Mouse (Mus musculus) midbrain, embryonic 10.5 days (tissue): Measurements from ENCODE around the gene Methig1. TPM values are rescaled to one million over a fixed set of nuclear protein-coding genes. Genes with fewer than 3 reads are reported as not detected.
"Not testable (repeated sequence)": the region's sequence is repeated elsewhere in the genome, so short reads cannot be mapped to it uniquely, and the experiment has no call there.

ENCODE experiments used
- DNase-seq: peaks from one replicate; pipeline ENCODE4 v3.0.0-alpha.2; 2017; ENCODE audit warnings: low spot score
- H3K27ac ChIP-seq: fragments of 300-500 bp; sonication (generic); replicated peaks from 2 replicates; pipeline ENCODE4 v1.5.1; 2016; ENCODE audit warnings: mild to moderate bottlenecking
- H3K27me3 ChIP-seq: fragments of 300-500 bp; sonication (generic); 2 replicates; pipeline ENCODE4 v1.6.1; 2016; ENCODE audit warnings: low read depth, mild to moderate bottlenecking; ENCODE audit not compliant: poor library complexity, severe bottlenecking
- H3K36me3 ChIP-seq: fragments of 300-500 bp; sonication (generic); 2 replicates; pipeline ENCODE4 v1.6.1; 2016; ENCODE audit warnings: mild to moderate bottlenecking, moderate library complexity
- H3K4me1 ChIP-seq: fragments of 300-500 bp; sonication (generic); 2 replicates; pipeline ENCODE4 v1.6.1; 2016
- H3K4me3 ChIP-seq: fragments of 300-500 bp; sonication (generic); 2 replicates; pipeline ENCODE4 v1.5.1; 2016; ENCODE audit warnings: mild to moderate bottlenecking, moderate library complexity
- H3K9me3 ChIP-seq: fragments of 300-500 bp; sonication (generic); replicated peaks from 2 replicates; pipeline ENCODE4 v1.6.1; 2016; ENCODE audit warnings: mild to moderate bottlenecking
- WGBS: fragments of 180-500 bp; shearing (Covaris S2); methylation state at CpG from one replicate; pipeline ENCODE4 v1.1.7; 2016; 5-methylcytosine and 5-hydroxymethylcytosine counted together
- polyA plus RNA-seq: library from polyadenylated mRNA; unstranded; fragments of >200 nt; fragmentation: Nextera tagmentation; extraction: Ambion mirVana; gene quantifications from 2 replicates; pipeline ENCODE4 v1.2.1, GENCODE M21; 2016

Methig1 gene
- polyA plus RNA-seq, 1 experiment from 2014 or later, result not detected

DNA sequence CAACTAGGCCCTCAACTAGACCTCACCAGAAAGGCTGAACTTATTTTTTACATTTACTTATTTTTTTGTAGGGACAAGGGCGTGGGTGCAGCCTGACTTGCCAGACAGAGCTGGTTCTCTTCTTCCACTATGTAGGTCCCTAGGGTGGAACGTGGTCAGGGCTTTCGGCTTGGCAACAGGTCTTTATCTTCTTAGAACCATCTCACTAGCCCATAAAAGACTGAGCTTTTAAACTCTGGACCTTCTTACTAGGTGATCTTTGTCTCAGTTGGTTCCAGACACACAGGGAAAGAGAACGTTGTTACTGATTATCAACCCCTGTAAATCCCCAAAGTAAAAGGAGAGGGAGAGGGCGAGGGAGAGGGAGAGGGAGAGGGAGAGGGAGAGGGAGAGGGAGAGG is 60.4 kb downstream of the Methig1 start:
- Histone ChIP-seq H3K27me3 (no peaks in the 10 kb centered on the region), H3K4me3 (no peak overlapping the region), H3K36me3 (peaks cover 38% of the 10 kb centered on the region), H3K9me3 (no peaks in the 10 kb centered on the region), H3K4me1 (0 out of 2 replicates have a peak, but pooled peaks cover 3% of the 10 kb centered on the region), H3K27ac (no peak overlapping the region)
- no peak for DNase-seq
- 80% methylated on average over 4 of the region's 5 CpGs for WGBS

GRCm38 (mm10) chr15:100414011-100414410 is 61.1 kb downstream of the Methig1 start:
- H3K27ac ChIP-seq, result no peak overlapping the region
- WGBS, result 77% methylated on average over 4 of the region's 4 CpGs
- no peak overlapping the region for H3K4me3 ChIP-seq
- H3K9me3 ChIP-seq, result no peaks in the 10 kb centered on the region
- no peaks in the 10 kb centered on the region for H3K27me3 ChIP-seq
- H3K36me3 ChIP-seq, result peaks cover 31% of the 10 kb centered on the region
- no peak for DNase-seq
- 0 out of 2 replicates have a peak, but pooled peaks cover 3% of the 10 kb centered on the region for H3K4me1 ChIP-seq

- WGBS, result 94% methylated on average over 13 of the region's 13 CpGs
- Histone ChIP-seq H3K9me3 (no peaks in the 10 kb centered on the region), H3K4me3 (no peak overlapping the region), H3K4me1 (peaks cover 10% of the 10 kb centered on the region), H3K27me3 (no peaks in the 10 kb centered on the region), H3K36me3 (peaks cover 22% of the 10 kb centered on the region), H3K27ac (no peak overlapping the region)
- DNase-seq, result no peak
These were observed 62.0 kb downstream of the Methig1 start for GRCm38 (mm10) chr15:100414942-100415341.

- WGBS, result 94% methylated on average over 8 of the region's 8 CpGs
- no peak overlapping the region for H3K4me3 ChIP-seq
- no peak for DNase-seq
- peaks cover 14% of the 10 kb centered on the region for H3K36me3 ChIP-seq
- H3K27me3 ChIP-seq, result no peaks in the 10 kb centered on the region
- peaks cover 17% of the 10 kb centered on the region for H3K4me1 ChIP-seq
- no peaks in the 10 kb centered on the region for H3K9me3 ChIP-seq
- H3K27ac ChIP-seq, result no peak overlapping the region
These were observed 62.7 kb downstream of the Methig1 start for GRCm38 (mm10) chr15:100415684-100416083.

DNA sequence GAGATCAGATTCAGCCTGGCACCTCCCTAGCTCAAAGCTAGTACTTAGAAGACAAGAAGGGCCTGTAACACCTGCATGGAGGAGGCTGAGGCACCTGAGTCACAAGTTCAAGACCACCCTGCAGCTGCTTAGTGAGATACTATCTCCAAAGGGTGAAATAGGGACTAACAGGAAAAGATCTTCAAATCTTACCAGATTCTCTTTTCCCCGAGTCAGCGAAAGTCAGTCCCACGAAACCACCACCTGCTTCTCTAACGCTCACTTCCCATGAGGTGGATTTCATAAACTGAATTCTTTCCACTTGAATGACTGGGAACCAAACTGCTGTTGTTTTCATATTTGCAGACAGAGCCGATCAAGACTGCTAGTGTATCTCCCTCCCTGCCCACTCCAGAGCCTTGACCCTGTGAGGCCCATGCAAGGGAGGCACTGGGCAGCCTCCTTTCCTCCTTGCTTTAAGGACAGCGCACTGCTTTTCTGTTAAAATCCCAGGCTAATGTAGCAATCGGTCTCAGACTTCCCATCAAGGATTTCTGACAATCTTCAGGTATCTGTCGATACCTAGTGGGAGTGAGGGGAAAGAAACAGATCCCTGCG is 65.0 kb downstream of the Methig1 start:
- Histone ChIP-seq H3K27me3 (no peaks in the 10 kb centered on the region), H3K27ac (no peak overlapping the region), H3K36me3 (peaks cover 3% of the 10 kb centered on the region; the same call in 1 of the 2 replicates), H3K4me1 (peaks cover 35% of the 10 kb centered on the region), H3K4me3 (no peak overlapping the region), H3K9me3 (no peaks in the 10 kb centered on the region)
- 91% methylated on average over 9 of the region's 9 CpGs for WGBS
- no peak for DNase-seq

DNA sequence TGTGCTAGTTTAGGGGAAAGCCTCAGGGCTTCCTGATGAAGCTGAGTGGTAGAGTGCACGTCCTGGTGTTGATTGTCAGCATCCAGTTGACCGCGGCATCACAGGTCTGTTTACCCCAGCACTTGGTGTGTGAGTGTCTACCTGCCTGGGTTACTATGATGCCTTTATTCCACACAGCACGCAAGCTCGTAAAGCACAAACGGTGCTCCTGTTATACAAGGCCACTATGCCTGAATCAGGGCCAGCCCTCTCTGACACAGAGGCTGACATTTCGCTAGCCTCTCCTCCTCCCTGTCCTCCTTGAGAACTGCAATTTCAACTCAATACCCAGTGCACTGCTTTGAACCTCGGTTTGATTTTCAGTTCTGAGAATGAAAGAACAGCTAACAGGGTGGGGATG is 66.4 kb downstream of the Methig1 start:
- 83% methylated on average over 8 of the region's 8 CpGs for WGBS
- peaks cover 3% of the 10 kb centered on the region; the same call in 1 of the 2 replicates for H3K36me3 ChIP-seq
- H3K27me3 ChIP-seq, result peaks cover 12% of the 10 kb centered on the region
- peaks cover 47% of the 10 kb centered on the region for H3K4me1 ChIP-seq
- no peak for DNase-seq
- peak overlapping the region; percentile 13; the same call in 1 of the 2 replicates for H3K27ac ChIP-seq
- no peaks in the 10 kb centered on the region for H3K9me3 ChIP-seq
- no peak overlapping the region for H3K4me3 ChIP-seq

DNA sequence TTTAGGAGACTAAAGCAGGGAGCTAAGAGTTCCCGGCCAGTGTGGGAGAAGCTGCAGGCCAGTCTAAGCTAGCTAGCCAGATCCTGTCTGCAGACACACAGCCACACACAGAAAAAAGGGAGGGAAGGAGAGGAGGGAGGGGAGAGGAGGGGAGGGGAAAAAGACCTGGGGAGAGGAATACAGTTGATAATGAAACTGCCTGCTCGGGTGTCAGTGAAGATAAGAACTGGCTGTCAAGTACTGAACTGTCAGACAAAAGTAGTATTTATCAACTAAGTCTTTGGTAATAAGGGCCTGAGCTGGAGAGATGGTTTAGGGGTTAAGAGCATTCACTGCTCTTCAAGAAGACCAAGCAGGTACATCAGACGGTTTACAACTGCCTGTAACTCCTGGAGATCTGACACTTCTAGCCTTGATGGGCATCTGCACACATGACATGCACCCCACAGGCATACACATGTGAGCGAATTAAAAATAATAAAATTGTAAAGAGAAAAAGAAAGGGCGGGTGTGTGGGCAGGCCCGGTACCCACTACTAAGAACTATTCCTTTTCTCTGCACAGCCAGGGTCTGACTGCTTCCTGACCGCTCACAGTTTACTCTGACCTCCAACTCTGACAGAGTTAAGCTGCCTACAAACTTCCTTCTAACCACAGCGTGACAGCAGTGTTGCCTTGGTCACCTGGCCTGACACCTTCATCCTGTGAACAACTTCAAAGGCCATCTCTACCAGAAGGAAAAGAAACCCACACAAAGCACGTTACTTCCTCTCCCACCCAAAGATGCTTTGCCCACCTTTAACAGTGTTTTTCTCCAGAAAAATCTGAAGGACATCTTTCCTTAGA is 67.2 kb downstream of the Methig1 start:
- Histone ChIP-seq H3K27me3 (peaks cover 20% of the 10 kb centered on the region), H3K36me3 (peaks cover 3% of the 10 kb centered on the region; the same call in 1 of the 2 replicates), H3K27ac (0 out of 2 replicates have a peak overlapping the region, but pooled peaks have one; percentile 13), H3K4me3 (no peak overlapping the region), H3K9me3 (no peaks in the 10 kb centered on the region), H3K4me1 (peaks cover 47% of the 10 kb centered on the region)
- DNase-seq, result no peak
- WGBS, result 77% methylated on average over 9 of the region's 9 CpGs

- H3K36me3 ChIP-seq, result no peaks in the 10 kb centered on the region
- WGBS, result 57% methylated on average over 8 of the region's 8 CpGs
- H3K4me1 ChIP-seq, result peaks cover 47% of the 10 kb centered on the region
- no peak for DNase-seq
- H3K9me3 ChIP-seq, result no peaks in the 10 kb centered on the region
- peaks cover 31% of the 10 kb centered on the region for H3K27me3 ChIP-seq
- H3K27ac ChIP-seq, result no peak overlapping the region
- H3K4me3 ChIP-seq, result peak overlapping the region; percentile 88
These were observed 68.3 kb downstream of the Methig1 start for GRCm38 (mm10) chr15:100421059-100421757.

DNA sequence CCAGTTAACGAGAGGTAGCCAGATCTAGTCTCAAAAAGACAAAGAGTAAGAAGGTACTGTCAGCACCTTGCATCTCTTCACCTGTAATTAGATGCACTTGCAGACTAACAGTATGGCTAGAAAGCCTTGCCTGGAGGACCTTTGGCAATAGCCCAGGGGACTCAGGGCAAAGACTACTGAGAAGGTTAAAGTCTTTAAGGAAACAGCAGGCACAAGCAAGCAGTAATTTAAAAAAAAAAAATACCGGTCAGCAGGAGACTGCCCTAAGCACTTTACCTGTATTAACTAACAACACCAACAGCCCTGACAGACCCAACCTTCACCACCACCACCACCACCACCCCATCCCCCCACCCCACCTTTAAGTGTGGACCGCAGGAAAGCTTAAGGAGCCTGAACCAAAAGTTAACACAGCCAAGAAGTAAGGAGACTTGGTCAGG is 68.8 kb downstream of the Methig1 start, which contains the start of gene Gm5475:
Gene Gm5475 (plus strand): TSS at position 390 of the 440 bp plus-strand sequence.
- H3K4me1 ChIP-seq, result peaks cover 47% of the 10 kb centered on the region
- not testable (repeated sequence) for H3K36me3 ChIP-seq, DNase-seq, H3K9me3 ChIP-seq
- 28% methylated on average over 3 of the region's 3 CpGs for WGBS
- peak within 1 kb of the TSS; percentile 92 for H3K27ac ChIP-seq
- H3K27me3 ChIP-seq, result peaks cover 35% of the 10 kb centered on the region
- H3K4me3 ChIP-seq, result peak within 1 kb of the TSS; percentile 88

GRCm38 (mm10) chr15:100422476-100422875 is 69.5 kb downstream of the Methig1 start:
- H3K4me1 ChIP-seq, result peaks cover 47% of the 10 kb centered on the region
- H3K9me3 ChIP-seq, result no peaks in the 10 kb centered on the region
- H3K4me3 ChIP-seq, result peak overlapping the region; percentile 88
- peak overlapping the region; percentile 92 for H3K27ac ChIP-seq
- 0% methylated on average over 44 of the region's 44 CpGs for WGBS
- DNase-seq, result no peak
- H3K27me3 ChIP-seq, result peaks cover 35% of the 10 kb centered on the region
- no peaks in the 10 kb centered on the region for H3K36me3 ChIP-seq

- H3K36me3 ChIP-seq, result no peaks in the 10 kb centered on the region
- WGBS, result 1% methylated on average over 63 of the region's 65 CpGs
- H3K9me3 ChIP-seq, result no peaks in the 10 kb centered on the region
- DNase-seq, result peak; percentile 98
- peaks cover 45% of the 10 kb centered on the region for H3K4me1 ChIP-seq
- H3K27ac ChIP-seq, result peak overlapping the region; percentile 92
- peak overlapping the region; percentile 88 for H3K4me3 ChIP-seq
- H3K27me3 ChIP-seq, result peaks cover 35% of the 10 kb centered on the region
These were observed 70.2 kb downstream of the Methig1 start for GRCm38 (mm10) chr15:100422899-100423860.
